Mouse (Mus musculus): ENCODE data around the gene Cradd. TPM values are rescaled to one million over a fixed set of nuclear protein-coding genes. Genes with fewer than 3 reads are reported as not detected.

Cradd gene
- total RNA-seq, 2 experiments from 2014 or later: 13.5 to 14.3 TPM

DNA sequence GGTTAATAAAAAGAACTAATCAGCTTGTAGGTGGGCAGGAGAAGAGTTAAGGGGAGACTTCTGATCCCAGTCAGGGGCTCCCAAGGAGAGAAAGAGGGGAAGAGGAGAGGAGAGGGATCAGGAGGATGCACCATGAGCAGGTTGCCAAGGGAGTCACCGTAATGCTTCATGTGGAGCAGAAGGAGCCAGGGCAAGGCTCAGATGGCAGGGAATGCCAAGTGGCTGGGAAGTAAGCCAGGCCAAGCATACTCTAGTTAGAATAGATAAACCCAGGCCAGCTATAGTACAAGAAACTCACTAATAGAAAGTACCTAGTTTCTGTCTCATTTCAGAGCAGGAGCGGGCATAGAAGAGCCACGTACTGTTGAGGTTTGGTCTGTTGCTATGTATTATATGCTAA is 43.6 kb downstream of the Cradd start:
- no peak for DNase-seq (ENCODE audit: low spot score in 2 of 2)

DNA sequence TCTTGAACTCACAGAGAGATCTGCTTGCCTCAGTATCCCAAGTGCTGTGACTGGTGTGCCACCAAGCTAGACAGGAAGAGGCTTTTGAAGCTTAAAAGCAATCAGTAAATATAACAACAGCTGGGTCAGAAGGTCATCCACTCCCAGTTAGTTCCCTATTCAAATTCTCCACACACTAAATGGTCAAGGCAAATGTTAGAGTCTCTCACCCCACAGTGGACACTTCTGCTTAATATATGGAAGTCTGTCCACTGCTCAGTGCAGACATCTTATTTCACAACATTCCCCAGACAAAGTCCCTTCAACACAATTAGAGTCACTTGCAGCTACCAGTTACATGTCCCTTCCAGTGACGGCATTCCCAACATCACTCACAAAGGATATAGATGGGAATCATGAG is 44.5 kb downstream of the Cradd start:
- no peak for DNase-seq (ENCODE audit: low spot score in 2 of 2)

DNA sequence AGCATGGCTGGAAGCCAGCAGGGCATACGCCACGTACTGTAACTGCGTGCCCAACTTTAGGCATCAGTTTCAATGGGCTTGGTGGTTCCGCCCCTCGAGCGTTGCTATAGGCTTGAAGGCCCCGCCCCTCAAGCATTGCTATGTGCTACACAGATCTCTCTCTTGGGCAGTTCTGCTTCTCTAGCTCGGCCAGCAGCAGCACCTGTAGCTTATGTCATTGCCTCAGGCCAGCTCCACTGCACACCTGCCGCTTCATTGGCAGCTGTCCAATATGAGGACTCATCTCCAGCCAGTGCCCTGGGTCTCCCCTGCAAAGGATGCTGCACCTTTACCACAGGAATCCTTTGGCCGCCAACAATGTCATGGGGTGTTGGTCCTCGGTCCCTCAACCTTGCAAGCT is 45.8 kb downstream of the Cradd start:
- no peak for DNase-seq (ENCODE audit: low spot score in 2 of 2)

DNA sequence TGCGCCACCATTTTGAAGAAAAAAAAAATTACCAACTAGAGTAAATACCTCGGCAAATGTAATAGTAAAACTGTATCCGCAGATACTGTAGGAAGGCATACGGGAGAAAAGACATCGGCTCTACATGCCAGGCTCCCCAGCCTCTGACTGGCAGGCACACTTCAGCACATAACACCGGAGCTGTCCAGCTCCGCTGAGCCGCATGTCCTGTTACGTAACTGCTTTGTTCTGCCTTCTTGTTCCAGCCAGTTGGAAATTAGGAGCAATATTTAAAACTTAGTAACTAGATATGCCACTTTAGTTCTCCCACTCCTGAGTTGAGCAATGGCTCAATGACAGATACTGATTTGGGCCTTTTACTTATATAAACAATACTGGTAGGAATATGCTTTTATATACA is 48.4 kb downstream of the Cradd start:
- no peak for DNase-seq (ENCODE audit: low spot score in 2 of 2)

DNA sequence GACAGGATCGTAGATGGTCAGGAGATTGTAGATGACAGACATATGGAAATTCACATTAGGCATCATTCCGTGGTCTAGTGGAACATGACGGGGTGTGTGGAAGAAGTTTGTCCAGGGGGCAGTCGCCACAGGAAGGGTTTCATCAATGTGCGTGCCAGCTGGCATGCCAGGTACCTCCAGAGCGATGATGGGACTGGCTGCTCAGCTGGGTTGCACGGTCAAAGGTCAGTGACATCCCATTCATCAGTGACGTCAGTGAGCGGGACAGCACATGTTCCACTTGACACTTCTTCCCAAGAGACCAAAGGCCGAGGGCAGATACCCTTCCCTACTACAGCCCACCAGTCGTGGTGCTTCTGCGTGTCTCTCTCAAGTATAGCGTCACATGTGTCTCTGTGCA is 50.7 kb downstream of the Cradd start:
- no peak for DNase-seq (ENCODE audit: low spot score in 2 of 2)

DNA sequence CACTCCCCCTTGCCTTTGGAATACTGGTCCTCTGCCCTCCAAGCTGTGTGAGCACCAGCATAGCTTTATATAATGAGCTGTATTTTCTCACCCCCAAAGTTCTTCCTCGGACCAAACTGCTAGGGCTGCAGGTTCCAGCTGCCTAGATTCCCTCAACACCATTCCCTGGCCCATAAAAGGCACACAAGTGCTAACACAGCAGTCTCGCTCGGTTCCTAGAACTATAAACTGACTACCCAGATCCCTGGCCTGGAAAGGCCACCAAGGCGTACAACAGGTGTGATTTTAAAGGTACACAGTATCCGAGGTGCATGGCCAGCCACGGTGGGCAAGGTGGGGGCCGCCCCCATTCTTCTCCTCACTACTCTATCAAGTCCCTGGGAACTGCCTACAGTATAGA is 54.8 kb downstream of the Cradd start:
- no peak for DNase-seq (ENCODE audit: low spot score in 2 of 2)

DNA sequence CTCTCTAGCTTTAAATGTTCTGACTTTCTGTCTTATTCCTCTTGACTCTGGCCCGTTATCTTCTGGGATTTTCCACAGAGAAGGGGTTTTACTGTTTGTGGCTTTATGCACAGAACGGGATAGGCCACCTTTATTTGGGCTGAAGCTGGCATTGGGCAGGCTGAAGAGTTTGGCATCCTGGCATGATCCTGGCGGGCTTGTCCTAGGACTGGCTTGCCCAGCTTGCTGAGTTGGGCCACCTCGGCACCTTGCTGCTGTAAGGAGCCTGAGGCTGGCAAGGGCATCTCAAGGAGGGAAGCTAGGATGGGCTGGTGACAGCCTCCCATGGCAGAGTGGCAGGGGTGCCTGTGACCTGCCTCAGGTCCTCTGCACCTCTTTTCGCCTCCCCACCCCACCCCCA is 55.6 kb downstream of the Cradd start:
- DNase-seq (ENCODE audit: low spot score in 2 of 2): no peak

DNA sequence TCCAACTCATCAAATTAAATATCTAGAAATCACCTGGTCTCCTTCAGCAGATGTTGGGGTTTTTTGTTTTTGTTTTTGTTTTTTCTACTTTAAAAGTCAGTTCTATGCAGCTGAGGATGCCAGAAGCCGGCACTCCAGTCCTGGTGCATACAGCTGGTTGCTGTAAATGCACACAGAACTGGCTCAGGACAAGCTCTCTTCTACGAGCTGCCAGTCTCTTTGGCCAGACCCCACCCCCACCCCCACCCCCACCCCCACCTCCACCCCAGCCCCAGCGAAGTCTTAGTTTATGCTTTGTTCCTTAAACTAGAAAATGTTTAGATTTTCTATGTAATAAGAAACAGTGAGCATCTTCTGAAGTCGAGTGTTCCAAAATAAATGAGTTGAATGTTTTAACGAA is 57.0 kb downstream of the Cradd start:
- DNase-seq (ENCODE audit: low spot score in 2 of 2): no peak

DNA sequence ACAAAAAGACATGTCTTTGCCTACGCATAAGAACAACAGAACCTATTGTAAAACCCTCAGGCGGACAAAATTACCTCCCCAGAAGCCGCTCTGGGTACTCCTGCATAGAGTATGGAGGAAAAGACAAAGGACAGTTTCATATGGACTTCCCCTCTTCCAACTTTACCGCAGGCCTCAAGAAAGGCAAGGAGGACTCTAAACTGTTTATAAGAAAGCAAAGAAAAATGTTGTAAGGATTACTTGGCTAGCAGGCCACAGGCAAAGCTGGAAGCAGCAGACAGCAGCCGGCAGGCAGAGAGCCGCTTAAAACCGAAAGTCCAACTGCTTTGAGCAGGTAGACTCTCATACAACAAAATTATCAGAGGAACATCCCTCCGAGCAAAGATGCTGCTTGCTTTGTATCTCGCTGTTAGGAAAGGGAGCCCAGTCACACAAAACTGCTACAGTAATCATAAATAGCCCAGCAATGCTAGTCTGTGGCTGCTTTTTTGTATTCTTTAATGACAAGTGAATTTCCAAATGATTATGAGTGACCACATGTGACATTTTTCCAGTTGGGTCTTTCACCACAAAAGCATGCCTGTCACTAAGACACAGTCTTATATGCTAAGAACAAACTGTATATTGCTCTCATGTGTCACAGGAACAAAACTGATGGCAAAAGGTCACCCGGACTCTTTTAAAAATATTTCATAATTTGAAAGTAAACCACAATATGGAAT is 57.7 kb downstream of the Cradd start:
- DNase-seq (ENCODE audit: low spot score in 2 of 2): no peak

DNA sequence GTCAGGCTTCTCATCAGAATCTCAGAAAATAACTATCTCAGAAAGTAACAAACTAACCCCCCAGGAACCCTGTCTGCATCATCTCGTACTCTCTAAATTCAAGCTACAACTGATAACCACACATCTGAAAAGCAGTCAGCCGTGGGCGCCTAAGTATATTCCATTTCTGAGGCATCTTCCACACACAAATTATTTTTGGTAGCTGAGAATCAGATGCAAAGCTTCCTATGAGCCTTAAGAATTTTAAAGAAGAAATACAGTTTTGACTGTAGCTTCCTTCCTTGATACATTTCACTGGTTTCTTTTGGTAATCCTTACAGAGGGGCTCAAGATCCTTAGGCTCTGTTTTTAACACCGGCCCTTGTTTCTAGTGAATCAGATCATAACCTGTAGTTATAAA is 58.4 kb downstream of the Cradd start:
- no peak for DNase-seq (ENCODE audit: low spot score in 2 of 2)

DNA sequence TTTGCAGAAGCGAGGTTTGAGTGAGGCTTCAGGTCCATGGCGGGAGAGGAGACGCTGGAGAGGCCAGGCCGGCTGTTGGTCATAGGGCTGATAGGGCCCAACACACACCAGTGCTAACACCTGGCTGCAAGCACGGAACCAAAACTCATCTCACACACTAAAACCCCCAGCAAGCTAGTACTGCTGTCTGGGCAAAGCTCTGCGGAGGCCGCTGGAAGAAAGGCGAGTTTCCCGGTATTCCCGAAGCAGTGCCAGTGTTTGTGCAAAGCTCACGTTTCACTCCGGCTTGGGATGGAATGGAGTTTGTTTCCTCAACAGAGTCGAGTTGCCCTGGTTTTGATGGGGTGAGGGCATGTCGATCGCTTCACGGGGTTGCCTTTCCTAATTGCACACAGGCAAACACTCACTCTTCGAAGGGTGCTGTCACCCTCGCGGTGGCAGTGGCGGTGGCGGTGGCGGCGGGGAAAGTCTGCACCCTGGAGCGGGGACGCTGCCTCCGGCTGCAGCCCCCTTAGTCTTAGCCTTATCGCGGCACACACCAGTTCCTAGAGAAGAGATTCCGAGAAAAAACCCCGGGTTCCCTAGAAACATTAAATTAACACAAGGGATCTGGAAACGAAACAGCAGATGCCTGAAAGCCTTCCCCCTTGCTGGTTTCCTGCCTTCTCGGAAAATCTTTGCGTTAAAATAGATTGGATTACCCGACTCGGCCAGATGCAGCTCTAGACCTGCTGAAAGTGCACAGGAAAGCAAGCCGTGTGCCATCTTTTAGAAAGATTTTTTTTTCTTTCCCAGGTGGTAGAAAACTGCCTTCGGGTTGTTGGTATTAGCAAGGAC is 59.2 kb downstream of the Cradd start:
- DNase-seq (ENCODE audit: low spot score in 2 of 2): peak in 1 of 2 experiments; percentile 44

DNA sequence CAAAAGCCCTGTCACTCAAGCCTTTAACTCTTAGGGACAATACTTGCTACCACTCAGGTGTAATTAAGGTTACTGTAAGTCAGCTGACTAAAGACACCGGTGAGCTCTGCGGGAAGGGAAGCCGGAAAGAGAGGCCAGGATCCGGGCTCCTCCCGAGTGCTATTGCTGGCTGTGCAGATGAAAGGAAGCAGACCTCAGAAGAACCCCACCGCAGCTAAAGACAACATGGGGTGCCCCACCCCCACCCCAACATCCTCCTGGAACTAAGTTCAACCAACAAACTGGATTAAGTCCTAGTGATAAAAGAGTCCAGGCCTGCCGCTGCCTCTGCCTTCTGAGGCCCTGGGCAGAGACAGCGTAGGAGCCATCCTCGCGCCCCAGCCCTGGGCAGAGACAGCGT is 61.5 kb downstream of the Cradd start:
- DNase-seq (ENCODE audit: low spot score in 2 of 2): no peak

DNA sequence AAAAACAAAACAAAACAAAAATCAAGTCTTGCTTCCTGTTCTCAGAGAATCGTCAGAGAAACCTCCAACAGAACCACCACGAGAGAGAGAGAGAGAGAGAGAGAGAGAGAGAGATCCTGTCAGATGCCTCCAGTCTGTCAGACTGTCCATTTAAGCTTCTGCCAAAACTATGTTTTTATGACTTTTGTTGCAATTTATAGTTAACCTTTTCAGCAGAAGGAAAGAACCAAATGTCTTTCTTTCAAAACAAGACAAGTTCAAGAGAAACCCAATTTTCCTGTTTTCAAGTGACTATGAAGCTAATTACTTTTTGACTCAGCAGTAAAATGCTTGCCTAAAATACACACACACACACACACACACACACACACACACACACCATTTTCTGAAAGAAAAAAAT is 62.7 kb downstream of the Cradd start:
- no peak for DNase-seq (ENCODE audit: low spot score in 2 of 2)

DNA sequence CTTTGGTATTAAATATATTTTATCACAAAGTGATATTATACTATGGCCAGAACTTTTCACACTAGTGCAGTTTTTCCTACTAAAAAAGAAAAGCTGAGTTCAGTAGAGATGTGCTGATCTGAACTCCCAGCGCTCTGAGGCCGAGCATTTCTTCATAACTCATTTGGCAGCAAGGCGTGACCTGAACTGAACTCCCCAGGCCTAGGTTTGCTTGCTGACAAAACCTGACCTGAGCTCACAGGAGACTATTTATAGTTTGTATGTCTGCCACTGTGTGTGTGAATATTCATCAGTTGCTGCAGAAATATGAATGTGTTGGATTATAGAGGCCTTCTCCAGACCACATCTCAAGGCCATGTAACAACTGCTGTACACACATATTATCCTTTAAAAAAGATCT is 63.5 kb downstream of the Cradd start:
- no peak for DNase-seq (ENCODE audit: low spot score in 2 of 2)

DNA sequence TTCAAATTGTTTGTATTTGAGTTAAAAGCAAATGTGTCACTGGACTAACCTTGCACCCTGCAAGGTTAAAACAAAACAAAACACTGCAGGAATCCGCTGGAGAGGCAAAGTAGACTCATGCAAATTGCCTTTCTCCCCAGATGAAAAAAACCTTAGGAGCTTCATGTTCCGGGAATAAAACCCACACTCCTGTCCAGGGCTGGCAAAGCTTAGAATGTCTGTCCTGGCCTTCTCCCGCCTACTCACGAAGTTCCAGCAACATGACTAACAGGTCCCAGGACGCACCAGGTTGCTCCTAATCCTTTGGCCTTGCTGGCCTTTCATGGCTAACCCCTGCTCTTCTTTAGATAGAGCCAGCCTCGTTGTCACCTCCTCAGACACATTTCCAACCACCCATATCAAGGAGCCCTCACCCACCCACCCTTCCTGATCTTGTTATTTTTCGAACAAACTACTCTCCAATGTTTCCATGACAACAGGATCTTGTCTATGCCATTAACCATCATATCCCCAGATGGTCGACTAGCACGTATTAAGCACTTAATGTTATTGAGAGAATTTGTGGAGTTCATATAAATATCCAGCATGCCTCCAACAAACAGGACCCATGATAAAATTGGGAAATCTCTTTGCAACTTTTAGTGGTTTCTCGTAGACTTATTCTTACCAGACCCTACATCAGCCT is 65.3 kb downstream of the Cradd start:
- DNase-seq (ENCODE audit: low spot score in 2 of 2): no peak

DNA sequence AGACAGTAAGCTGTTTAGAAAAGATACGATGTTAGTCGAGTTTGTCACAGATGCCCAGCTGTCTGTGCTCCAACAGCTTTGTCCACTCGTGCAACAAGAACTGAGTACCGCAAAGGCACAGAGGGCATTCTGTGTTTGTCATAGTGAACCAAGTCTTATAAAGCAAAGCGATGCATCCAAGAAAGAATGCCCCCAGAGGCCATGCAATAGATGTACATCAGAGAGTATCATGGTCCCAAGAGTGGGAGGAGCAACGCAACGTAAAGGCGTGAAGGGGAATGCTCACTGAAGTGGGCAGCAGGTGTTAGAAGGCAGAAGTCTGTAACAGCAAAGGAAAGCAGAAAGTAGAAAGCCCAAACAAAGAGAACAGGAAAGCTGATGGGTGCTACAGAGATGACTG is 66.0 kb downstream of the Cradd start:
- no peak for DNase-seq (ENCODE audit: low spot score in 2 of 2)

DNA sequence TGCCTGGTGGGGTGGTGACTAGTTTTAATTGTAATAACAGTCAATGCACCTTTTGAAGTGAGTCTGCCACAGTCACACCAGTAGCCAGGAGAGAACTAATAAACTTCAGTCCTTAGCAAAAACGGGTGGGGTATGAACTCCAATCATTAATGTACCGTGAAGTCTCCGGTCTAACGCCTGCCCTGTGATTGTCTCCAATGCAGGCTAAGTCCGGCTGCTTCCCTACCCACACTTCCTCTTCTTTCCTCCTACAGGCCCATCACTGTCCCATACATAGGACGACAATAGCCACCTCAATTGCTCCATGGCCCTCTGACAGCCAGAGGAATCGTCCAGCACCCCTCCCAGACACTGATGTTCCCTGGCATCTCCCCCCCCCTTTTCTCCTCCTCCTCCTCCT is 67.8 kb downstream of the Cradd start:
- no peak for DNase-seq (ENCODE audit: low spot score in 2 of 2)

DNA sequence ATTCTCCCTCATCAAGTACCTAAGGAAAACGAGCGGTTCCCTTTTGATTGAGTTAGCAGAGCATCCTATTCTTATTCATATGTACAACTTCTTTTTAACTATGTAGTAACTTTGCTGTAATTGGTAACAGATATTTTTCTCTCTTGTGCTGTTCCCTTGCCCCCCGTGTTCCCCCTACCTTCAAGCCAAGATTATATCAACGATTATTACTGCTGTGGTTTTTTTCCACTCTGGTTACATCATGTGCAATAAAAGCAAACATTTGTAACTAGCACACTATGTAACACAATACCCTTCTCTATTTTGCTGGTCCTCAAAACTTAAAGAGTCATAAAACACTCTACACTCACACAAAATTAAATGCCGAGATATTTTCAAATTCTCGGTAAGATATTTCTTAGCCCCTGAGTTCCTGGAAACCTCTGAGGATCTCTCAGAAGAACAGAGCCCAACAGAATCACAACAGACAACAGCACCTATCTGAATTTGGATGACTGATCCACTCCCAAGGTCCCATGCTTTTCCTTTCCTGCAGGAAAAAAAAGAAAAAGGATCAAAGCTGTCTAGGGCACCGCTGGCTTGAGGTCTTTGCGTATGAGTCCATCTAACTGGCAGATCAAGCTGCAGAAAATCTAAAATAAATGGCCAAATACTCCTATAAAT is 68.8 kb downstream of the Cradd start:
- DNase-seq (ENCODE audit: low spot score in 2 of 2): no peak

DNA sequence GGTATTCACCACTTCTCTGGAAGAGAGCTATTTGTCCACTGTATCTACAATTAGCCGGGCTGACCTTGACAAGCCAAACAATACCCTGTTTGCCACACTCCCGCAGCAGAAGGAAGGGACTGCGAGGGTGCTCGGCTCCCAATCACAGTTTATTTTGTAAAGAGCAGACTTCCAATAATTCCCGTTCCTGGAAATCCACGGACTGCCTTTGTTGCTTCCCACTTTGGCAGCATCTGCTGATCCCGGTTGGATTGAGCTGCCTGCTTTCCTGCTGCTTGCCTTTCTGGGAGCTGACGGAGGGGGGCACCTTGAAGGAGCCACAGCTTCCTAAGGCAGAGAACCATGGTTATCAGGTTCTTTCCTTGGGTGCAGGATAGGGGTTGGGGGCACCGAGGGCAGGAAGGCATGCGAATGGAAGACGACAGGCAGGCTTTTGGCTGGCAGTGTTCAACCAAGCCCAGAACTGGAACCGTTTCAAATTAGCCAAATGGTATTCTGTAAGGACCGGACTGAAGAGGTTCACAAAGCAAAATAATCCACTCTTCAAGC is 69.4 kb downstream of the Cradd start:
- peak in 1 of 2 experiments; percentile 55 for DNase-seq (ENCODE audit: low spot score in 2 of 2)

DNA sequence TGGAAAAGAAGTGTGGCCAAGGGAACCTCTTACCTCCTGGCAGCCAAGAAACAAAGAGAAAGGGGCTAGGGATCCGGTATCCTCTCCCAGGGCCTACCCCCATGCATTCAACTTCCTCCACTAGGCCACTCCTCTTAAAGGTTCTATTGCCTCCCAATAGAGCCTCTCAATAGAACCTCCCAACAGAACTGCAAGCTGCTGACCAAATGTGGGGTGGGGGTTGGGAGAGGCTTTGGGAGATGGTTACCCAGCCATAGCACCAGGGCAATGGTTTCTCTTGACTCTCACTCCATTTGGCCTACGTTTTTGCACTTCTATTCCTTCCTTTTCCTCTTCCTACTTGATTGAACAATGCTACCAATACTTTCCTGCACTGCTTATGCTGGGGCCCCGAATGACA is 69.9 kb downstream of the Cradd start:
- no peak for DNase-seq (ENCODE audit: low spot score in 2 of 2)

DNA sequence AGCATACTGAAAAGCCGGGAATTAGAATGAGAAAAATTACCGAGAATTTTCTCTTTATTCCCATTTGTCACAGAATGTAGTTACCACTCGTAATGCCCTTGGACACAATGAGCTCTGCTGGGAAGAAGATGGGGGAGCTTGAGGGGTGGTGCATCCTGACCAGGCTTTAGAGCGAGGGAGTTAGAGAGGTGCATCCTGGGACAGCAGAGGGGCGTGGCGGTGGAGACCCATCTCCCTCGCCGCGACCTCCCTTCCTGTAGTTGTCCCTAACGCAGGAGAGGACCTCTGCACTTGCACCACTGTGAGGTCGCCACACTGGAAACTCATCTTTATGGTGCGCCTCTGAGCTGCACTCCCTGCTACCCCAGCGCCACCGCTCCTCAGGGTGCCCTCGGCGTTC is 72.3 kb downstream of the Cradd start:
- no peak for DNase-seq (ENCODE audit: low spot score in 2 of 2)

Data from gastrocnemius, postnatal 4 days (tissue).